Mouse (Mus musculus): Measurements from ENCODE around the gene Klhl24.
"Not testable (repeated sequence)": the region's sequence is repeated elsewhere in the genome, so short reads cannot be mapped to it uniquely, and the experiment has no call there.

Gene Klhl24

GRCm38 (mm10) chr16:20097069-20097710, at the start of gene Klhl24:
Klhl24 (plus strand) TSS chr16:20097542.
- peak; percentile 93 to 95 for DNase-seq (ENCODE audit: low spot score in 2 of 2)

DNA sequence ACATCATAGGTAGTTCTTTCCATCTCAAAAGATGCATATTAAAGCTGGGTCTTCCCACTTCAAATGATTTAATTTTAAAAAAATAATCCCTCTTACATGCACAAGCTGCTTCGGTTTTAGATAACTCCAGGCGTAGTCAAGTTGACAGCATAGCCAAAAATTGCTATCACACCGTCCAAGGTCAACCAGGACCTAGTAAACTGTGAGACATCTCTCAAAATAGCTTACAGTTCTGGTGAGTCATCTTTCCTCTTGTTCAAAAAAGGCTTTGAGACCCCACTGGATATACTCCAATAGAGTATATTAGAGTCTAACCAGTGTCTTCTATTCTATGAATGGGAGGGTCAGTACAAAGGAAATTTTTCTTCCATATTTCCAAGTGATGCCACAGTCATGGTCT, 44.7 kb upstream of the Klhl24 start:
- no peak for DNase-seq (ENCODE audit: low spot score in 2 of 2)

- DNase-seq (ENCODE audit: low spot score in 2 of 2), result no peak
Measured at GRCm38 (mm10) chr16:20072770-20073169, 24.6 kb upstream of the Klhl24 start.

- DNase-seq (ENCODE audit: low spot score in 2 of 2), result no peak
Measured at GRCm38 (mm10) chr16:20076675-20077074, 20.7 kb upstream of the Klhl24 start.

DNA sequence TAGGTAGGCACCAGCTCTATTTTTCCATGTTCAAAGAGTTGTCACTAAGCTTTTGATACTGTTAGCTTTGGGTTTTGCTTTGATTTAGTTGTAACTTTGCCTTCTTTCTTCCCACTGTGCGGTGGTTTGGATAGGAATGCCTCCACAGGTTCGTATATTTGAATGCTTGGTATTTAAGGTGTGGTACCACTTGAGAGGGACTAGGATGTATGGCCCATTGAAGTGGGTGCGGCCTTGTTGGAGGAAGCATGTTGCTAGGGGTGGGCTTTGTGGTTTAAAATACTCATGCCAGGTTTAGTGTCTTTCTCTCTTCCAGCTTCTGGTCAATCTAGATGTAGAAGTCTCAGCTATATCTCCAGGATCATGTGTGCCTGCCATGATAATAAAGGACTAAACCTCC, 17.1 kb upstream of the Klhl24 start:
- no peak for DNase-seq (ENCODE audit: low spot score in 2 of 2)

GRCm38 (mm10) chr16:20084623-20085022, 12.7 kb upstream of the Klhl24 start:
- no peak for DNase-seq (ENCODE audit: low spot score in 2 of 2)

- no peak for DNase-seq (ENCODE audit: low spot score in 2 of 2)
Measured at GRCm38 (mm10) chr16:20085250-20085905, 12.0 kb upstream of the Klhl24 start.

GRCm38 (mm10) chr16:20086976-20087375, 10.4 kb upstream of the Klhl24 start:
- no peak for DNase-seq (ENCODE audit: low spot score in 2 of 2)

DNA sequence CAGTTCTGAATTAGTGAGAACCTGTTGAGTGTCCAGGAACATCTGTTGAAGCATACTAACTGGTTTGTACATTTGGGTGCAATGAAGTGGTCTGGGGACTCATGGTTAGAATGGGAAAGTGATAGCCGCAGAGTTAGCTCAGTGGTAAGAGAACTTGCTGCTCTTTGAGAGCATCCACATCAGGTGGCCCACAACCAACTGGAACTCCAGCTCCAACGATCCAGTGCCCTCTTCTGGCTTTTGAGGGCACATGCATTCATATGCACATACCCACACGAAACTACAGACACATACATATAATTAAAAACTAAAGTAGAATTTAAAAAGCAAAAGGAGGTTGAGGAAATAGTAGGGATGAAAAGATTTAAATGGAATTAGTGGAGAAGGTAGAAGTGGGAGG, 7.7 kb upstream of the Klhl24 start:
- DNase-seq (ENCODE audit: low spot score in 2 of 2), result no peak

DNA sequence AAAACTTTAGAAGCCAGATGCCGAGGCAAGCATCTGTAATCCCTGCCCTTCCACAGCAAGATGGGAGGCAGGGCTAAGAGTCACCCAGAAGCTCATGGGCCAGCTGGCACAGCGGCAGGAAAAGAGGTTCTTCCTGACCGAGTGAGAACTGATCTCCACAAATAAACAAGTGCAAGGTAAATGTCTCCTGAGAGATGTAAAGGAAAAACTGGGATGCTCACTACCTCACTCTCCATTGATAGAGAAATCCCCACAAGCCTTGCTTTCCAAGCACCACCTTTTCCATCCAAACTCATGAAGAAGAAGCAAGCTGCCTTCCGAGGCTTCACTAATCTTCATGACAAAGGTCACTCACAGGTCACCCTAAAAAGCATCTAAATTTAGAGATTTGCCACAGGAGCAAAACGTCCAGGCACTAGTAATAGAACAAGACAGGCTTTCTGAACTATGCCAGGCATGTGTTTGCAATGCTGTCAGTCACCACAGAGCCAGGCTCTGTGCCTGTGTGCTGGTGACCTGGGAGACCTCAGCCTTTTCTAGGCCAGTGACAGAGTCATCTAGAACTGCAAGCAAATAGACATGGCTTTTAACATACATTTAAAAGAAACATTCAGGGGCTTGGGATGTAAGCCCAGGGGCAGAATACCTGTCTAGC, 6.3 kb upstream of the Klhl24 start:
- no peak for DNase-seq (ENCODE audit: low spot score in 2 of 2)

GRCm38 (mm10) chr16:20095966-20096365, 1.4 kb upstream of the Klhl24 start:
- DNase-seq (ENCODE audit: low spot score in 2 of 2), result no peak

DNA sequence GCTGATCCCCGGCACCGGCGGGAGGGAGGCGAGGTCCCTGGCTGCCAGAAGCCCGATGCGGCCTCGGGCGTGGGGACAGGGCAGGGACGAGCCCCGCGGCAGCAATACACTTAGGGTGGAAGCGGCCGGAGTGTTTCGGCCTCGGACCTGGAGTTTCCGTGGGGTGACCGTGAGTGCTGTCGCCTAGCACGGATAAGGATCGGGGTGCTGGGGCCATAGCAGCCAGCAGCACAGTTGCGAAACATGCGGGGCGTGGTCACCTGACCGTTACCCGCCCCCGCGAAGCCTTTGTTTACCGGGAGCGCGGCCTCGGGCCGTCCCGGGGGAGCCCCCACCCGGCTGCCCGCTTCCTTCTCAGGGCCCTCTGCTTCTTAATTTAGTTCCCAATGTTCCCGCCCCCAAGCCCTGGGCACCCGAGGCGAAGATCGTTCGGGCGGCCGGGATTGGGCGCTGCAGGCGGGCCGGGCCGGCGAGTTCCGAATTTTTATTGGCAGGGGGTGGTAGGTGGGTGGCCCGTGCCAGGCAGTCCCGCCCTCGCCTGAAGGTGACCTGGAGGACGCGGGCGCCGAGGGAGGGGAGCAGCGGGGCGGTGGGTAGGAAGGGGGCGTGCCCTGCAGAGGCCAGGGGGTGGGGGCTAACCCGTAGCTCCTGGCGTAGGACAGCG, 501 bp downstream of the Klhl24 start:
- DNase-seq (ENCODE audit: low spot score in 2 of 2), result peak; percentile 89 to 91

DNA sequence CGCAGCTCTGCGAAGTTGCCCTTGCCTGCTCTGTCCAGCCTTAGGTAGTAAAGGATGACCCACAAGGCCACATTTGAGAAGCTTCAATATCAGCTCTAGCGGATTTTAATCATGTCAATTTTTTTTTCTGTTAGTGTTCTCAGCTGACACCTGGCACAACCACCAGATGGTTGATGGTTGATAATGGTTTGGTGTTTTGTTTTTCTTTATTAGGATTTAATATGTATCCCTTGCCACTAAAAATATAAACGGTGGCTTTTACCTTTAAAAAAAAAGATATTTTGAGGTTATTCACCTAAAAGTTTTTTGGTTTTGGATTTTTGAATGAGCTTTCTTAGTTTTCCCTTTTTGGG, 1.0 kb downstream of the Klhl24 start:
- no peak for DNase-seq (ENCODE audit: low spot score in 2 of 2)

DNA sequence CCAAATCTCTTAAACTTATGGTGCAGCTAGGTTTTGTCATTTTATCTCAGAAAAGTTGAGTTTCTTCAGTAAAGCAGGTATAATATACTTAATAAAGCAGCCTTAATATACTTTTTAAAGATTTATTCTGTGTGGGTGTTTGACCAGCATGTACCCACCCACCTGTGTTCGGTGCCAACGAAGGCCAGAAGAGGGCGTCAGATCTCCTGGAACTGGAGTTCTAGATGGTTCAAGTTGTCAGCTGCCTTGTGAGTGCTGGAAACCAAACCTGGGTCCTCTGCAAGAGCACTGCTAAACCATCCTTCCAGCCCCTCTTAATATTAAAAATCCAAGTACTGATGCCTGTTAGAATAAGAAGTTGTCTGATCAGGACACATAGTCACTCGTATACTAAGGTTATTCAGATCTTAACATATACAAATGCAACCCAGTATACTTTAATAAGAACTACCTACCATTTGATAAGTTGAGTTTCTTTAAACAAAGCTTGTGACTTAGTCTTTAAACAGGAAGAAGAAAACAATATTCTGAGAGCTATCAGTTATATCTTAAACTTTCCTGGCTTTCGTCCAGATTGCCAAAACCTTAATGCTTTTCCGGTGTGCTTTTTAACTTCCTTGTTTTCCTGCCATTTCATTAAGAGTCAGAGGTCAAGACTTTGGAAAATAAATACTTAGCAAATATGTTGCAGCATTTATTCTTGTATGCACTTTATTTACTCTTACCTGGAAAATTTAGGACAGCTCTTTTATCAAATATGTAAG, 1.7 kb downstream of the Klhl24 start:
- no peak for DNase-seq (ENCODE audit: low spot score in 2 of 2)

DNA sequence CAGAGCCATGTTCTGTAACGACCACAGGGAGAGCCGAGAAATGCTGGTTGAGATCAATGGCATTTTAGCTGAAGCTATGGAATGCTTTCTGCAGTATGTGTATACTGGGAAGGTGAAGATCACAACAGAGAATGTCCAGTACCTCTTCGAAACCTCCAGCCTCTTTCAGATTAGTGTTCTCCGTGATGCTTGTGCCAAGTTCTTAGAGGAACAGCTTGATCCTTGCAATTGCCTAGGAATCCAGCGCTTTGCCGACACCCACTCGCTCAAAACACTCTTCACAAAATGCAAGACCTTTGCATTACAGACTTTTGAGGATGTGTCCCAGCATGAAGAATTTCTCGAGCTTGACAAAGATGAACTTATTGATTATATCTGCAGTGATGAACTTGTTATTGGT, 9.7 kb downstream of the Klhl24 start:
- no peak for DNase-seq (ENCODE audit: low spot score in 2 of 2)

DNA sequence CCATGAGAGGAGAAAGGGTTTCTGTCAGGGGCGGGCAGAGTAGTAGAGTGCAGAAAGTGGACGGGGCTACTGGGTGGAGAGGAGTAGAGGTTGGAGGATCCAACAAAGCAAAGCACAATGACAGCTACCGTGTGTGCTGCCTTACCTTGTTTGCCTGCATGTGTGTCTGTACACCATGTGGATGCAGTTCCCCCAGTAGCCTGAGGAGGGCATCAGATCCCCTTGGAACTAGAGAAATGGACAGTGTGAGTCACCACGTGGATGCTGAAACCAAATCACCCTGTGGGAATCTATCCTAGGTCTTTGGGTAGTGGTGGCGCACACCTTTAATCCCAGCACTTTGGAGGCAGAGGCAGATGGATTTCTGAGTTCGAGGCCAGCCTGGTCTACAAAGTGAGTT, 11.6 kb downstream of the Klhl24 start:
- no peak for DNase-seq (ENCODE audit: low spot score in 2 of 2)

GRCm38 (mm10) chr16:20112649-20113048, 15.3 kb downstream of the Klhl24 start:
- DNase-seq (ENCODE audit: low spot score in 2 of 2), result no peak

DNA sequence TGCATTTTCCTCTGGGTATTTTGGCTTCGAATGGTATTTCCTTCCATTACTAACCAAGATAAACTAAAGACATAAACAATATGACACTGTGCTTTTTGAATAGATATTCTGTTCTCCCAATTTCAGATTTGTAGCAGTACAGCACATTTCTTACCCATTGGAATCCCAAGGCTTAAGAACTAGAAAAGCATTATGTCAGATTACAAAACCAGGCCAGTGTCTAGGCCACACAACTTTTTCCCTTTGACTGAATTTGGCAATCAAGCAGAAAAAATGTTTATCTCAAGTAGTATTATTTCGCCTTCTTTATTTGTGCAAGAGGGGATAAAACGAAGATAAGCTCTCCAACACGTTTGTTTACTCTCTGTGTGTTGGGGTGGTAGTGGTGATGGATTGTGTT, 18.7 kb downstream of the Klhl24 start:
- no peak for DNase-seq (ENCODE audit: low spot score in 2 of 2)

DNA sequence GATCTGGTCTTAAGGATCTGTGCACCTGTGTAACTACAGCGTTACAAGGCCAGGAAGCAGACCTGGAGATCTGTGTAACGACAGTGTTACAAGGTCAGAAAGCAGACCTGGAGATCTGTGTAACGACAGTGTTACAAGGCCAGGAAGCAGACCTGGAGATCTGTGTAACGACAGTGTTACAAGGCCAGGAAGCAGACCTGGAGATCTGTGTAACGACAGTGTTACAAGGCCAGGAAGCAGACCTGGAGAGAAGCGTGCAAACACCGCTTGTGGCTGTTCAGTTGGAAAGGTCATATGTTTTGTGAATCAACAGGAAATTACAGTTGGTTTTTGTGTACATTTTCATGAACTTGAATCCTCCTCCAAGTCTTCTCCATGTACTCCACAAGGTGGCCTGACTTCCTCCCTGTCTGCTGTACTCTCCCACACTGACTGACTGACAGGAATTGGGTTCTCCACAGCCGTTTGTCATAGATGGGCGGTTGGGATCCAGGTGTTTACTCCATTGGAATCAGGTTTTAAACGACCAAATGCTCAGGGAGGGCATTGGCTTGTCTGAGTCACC, 29.1 kb downstream of the Klhl24 start:
- DNase-seq (ENCODE audit: low spot score in 2 of 2), result not testable (repeated sequence)

- DNase-seq (ENCODE audit: low spot score in 2 of 2), result no peak
Measured at GRCm38 (mm10) chr16:20130397-20130796, 33.1 kb downstream of the Klhl24 start.

DNA sequence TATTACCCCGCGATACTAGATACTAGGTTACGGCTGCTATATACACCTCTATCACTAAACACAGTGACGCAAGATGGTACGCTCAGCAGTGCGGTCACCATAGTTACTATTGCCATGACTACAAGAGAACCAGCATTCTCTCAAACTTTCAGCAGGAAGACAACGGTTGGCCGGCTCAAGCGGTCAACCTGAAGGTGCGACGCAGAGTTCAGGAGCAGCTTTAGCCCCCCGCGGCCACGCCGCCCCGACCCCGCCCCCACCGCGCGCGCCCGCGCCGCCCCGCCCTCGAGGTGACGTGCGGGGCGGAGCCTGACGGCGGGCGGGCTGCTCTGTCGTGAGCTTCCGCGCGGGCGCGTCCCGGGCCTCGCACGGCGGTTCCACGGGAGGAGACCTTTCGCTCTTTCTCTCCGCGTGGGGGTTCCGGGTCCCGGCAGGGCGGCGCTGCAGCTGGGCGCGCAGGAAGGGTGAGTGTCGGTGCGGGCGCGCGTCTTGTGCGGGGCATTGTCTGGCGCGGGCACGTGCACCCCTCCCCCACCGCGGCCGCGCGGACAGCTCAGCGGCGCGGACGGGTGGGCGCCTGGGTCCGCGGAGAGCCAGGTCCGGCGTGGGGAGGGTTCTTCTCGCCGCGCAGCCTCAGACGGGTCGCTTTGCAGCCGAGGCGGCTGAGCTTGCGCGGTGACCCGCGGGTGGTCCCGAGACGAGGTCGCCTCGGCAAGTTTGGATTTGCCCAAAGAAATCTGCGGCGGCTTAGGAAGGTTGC, 43.6 kb downstream of the Klhl24 start, which contains the start of gene Yeats2:
Gene Yeats2 (plus strand): TSS at position 292 of the 760 bp plus-strand sequence.
- peak; percentile 74 to 84 for DNase-seq (ENCODE audit: low spot score in 2 of 2)

All from frontal cortex, postnatal 10 days (tissue).